Mouse (Mus musculus) left cerebral cortex, postnatal 4 days (tissue): ENCODE data around the gene Gimap5. TPM values are rescaled to one million over a fixed set of nuclear protein-coding genes. Genes with fewer than 3 reads are reported as not detected.

Source experiments
- DNase-seq: peaks from one replicate; pipeline ENCODE4 v3.0.0-alpha.2; 2022
- intact Hi-C: fragments of 180-260 bp; cut with DNase I; formaldehyde crosslinking; loops from one replicate; pipeline ENCODE4 v1.15.1; 2025
- total RNA-seq, 2 experiments: library from RNA; stranded (reverse); gene quantifications; 2 replicates each; pipeline ENCODE4 v1.2.3; 2021

Gimap5 gene
- total RNA-seq, 2 experiments from 2014 or later: 1.4 to 1.5 TPM

DNA sequence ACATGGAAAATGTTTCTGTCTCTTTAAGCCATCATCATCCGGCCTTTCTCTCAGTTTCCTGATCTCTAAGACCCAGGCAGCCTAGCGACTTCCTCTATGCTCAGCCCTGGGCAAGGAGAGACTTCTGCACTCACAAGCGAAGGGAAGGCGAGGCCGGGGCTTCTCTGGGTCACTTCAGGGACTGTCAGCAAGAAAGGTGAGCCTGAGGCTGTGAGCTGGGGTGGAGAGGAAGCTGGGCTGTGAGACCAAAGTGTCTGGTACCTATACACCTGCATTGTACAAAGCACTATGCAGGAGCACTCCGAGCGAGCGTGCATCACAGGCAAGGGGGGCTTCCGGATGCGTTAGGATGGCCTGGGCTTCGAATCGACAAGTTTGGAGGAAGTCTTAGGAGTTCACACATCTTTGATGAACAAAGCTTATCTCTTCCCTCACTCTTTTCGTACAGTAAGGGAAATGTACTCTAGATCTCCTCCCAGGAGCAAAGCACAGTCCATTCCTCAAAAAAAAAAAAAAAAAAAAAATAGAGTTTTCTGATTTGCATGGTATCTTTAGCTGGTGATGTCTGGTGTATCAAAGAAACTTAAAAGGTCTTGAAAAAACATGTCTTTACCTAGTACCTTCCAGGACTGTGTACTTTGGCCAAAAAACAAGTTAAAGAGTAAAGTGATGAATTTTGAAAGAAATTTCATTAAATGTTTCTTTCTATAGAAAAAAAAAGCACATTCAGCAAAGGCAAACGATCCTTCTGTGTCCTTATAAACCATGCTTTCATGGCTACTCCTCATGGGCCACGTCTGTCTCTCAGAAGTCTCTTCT, 6.8 kb upstream of the Gimap5 start, which contains the start of gene Gimap1:
Gene Gimap1, plus strand, starts transcription at position 94 of the 819 bp plus-strand sequence.
- intact Hi-C loops: no loop called here
- DNase-seq: no peak

DNA sequence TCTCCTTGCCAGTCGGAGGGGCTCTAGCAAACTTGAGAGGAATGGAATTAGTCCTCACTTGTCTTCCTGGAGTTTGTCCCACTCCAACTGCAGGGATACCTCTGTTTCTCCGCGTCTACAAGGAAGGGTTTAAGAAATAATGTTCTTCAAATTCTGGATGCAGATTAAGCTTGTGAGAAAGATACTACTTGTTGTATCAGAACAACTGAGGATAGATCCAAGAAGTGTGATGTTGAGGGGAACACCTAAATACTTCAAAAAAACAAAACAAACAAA, 6.3 kb upstream of the Gimap5 start:
- no peak for DNase-seq
- intact Hi-C loops: no loop called here

DNA sequence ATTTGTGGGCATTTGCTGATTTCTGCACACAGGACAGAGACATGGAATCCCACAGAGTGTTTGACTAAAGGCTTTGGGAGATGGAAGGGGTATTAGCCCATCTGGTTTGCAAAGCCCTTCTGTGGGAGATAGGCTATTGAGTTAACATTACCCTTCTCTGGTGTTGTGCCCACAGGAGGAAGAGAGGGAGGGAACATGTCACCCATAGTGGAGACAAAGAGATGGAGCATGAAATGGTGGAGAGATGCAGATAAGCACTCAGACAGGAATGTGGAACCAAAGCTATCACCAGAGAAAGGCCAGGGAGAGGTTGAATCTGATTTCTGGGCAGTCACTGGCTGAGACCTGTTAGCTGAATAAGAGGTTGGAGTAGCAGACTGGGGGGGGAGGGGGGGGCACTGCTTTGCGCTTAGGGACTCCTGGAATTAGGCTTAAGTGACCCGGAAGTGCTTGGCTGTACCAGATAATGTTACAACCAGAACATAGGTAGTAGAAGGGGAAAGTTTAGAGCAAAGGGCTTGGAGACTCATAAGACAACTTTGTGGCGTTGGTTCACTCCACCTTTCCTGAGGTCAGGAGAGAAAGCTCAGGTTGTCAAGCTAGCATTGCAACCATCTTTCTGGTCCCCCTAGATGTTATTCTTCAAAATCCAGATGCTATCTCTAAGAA, 5.4 kb upstream of the Gimap5 start:
- DNase-seq: no peak
- intact Hi-C loops: no loop called here

DNA sequence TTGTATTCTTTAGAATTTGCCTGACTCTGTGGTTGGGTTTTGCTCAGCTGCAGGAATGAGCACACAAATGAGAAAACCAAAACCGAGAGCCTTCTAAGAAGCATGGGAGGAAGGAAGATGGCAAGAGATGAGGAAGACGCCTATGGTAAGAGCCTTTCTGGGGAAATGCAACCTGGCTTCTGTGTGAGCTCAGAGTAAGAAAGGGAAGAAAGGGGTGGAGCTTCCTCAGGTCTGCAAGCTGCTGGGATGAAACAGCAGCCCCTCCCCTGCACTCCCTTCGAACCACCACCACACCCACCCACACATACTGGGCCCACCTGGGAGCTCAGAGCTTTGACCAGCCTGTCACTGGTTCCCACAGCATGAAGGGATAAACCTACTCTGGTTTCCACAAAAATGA, 4.7 kb upstream of the Gimap5 start:
- DNase-seq: no peak
- intact Hi-C loops: no loop called here

DNA sequence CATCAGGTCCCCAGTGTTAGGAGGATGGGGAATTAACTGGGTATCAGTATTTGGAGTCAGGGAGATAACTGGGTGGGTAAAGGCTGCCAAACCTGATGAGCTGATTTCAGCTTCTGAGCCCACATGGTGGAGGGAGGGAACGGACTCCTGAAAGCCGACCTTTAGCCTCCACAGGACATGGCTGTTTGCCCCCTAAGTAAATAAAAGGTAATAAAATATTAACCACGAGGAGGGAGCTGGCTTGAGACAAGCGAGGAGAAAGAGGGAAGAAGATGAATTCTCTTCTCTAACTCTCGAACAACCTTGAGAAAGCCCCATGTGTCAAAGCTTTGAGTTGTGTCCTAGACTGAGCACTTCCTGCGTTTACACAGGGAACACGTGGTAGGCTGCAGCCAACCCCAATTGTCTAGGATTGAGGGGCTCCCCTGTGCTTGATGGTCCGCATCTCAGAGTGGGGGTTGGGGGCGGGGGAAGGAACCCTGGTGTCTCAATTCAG, 4.2 kb upstream of the Gimap5 start:
- DNase-seq: no peak
- intact Hi-C loops: no loop called here

DNA sequence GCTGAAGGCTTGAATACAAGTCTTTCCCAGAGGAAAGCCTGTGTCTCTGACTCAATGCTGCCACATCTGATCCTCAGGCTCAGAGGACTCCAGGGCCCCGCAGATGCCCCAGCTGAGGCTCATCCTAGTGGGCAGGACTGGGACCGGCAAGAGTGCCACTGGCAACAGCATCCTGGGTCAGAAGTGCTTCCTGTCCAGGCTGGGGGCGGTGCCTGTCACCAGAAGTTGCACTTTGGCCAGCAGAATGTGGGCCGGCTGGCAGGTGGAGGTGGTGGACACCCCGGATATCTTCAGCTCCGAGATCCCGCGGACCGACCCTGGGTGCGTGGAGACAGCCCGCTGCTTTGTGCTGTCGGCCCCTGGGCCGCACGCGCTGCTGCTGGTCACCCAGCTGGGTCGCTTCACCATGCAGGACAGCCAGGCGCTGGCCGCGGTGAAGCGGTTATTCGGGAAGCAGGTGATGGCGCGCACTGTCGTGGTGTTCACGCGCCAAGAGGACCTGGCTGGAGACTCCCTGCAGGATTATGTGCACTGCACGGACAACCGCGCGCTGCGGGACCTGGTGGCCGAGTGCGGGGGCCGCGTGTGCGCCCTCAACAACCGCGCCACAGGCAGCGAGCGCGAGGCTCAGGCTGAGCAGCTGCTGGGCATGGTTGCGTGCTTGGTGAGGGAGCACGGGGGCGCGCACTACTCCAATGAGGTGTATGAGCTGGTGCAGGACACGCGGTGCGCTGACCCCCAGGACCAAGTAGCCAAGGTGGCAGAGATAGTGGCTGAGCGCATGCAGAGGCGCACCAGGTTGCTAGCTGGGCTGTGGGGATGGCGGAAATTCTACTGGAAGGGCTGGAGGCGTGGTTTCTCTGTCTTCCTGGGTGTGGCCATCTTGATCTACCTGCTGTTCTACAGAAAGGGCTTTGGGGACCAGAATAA, 3.3 kb upstream of the Gimap5 start:
- no peak for DNase-seq
- intact Hi-C loops: no loop called here

DNA sequence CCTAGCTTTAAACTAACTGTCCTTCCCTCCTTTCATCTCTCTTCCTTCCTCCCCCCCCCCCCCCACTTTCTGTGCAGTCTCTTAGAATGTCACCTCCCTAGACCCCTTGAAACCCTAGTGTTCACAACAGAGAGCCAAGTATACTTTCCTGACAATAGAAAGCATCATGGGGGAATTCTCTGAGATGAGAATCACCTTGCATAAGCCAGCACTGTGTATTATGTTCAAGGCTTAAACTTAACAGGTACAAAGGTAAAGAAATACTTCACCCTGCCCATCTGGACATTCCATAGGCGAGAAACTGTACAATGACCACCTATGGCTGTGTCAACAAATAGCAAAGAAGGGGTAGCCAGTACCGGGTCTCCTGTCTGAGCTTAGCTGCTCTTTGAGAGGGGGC, 507 bp upstream of the Gimap5 start:
- intact Hi-C loops: no loop called here

DNA sequence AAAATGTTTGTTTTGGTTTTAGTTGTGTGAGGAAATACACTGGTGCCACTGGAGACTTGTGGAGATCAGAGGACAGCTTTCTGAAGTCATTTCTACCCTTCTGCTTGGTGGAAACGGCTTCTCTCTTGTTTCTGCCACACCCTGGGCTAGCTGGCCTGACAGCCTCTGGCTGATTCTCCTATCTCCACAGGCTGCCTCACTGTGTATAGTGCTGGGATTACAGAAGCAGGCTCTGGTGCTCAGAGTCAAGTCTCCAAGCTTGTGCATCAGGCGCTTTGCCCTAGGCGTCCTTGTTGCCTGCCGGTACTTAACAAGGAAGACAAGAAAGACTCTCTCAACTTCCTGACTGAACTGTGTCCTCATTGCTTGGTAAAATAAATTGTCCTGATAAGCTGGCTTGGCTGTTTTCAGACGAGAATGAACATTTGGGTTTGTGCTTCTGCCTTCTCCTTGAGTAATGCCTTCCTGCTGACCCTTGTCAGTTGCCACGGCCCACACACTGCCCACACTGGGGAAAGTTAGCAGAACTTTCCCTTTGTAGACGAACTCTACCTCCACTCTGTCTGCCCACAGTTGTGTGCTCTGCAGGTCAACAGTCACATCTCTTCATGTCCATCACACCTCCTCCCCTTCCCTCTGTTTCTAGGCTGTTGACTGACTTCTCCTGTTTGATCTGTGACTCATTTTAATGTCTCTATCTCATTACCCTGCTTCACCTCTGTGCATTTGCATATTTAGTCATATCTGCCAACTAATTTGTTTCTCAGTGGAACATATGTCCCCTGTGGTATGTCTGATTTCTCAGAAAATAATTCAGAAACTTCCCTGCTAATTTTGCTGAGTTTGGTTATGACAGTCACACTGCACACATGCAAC, 1.3 kb downstream of the Gimap5 start:
- DNase-seq: no peak
- intact Hi-C loops: no loop called here

More for the DNA sequence above, 507 bp upstream of the Gimap5 start:
- DNase-seq: no peak

DNA sequence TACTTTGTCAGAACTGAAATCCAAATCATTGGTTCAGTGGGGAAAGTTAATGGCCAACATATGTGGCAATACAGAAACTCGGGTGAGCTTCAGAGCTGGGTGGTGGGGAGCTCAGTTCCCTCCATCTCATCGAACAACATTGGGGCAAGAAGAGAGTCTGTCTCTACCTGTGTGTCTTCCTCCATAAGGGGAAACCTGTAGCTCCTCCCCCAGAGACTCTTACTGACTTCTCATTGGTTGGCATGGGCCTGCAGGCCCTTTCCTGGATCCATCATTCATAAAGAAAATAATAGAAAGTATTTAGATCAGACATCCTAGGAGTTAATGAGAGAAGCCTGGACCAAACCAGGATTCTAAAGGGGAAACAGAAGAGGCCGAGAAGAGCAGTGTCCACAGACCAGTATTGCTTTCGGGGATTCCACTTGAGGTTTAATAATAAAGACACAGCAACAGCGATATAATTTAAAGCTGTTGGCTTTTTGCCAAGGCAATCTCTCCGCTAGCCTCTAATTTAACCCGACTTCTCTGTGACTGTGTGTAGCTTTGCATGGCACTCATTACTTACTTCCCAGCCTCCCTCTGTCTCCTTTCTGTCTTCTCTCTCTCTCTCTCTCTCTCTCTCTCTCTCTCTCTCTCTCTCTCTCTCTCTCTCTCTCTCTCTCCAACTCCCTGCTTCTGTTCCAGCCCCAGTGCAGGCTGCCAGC, 17.7 kb downstream of the Gimap5 start:
- DNase-seq: no peak
- intact Hi-C loops: no loop called here

DNA sequence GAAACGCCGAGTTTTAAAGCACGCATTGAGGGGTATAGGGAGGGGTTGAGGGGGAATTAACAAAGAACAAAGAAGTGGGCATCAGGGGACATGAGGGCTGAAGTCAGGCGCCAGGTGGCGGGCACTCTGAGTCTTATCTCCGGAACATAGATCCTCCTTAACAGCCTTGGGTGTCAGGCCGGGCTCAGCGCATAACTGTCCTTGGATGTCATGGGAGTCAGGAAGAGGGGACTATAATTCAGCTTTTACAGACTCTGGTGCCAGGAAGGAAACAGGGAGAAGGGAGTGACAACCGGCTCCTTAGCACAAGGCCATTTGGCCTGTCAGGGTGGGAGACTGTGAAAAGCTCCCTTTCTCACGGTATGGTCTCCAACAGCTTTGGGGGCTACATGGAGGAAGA, 18.5 kb downstream of the Gimap5 start:
- intact Hi-C loops: no loop called here
- DNase-seq: no peak

DNA sequence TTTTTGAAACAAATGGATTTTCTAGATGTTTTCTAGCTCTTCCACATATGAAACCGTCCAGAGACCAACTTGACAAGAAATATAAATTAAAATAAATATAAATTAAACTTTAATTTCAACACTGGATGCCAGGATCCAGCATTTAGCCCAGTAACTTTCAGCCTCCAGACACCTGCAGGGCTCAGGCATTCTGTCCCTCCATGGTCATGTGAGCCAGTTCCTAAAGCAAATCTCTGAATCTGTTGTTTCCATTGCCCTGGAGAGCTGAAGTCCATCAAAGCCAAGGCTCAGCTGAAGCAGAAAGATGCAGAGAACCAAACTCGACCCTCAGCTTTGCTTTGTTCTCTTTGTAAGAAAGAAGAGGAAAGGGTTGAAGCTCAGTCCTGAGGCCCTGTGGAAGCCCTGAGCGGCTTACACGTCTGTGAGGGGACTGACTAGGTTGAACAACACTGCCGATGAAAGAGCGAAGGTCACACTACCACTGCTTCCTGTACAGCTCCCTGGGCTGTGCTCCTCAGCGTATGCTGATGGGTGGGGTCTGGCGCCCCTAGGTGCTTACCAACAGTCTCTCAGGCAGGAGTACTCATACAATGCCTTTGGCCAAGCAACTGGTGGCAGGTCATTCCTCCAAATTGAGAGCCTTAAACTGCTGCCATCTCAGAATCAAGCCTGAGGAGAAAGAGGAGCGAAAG, 22.3 kb downstream of the Gimap5 start:
- intact Hi-C loops: no loop called here
- DNase-seq: no peak

DNA sequence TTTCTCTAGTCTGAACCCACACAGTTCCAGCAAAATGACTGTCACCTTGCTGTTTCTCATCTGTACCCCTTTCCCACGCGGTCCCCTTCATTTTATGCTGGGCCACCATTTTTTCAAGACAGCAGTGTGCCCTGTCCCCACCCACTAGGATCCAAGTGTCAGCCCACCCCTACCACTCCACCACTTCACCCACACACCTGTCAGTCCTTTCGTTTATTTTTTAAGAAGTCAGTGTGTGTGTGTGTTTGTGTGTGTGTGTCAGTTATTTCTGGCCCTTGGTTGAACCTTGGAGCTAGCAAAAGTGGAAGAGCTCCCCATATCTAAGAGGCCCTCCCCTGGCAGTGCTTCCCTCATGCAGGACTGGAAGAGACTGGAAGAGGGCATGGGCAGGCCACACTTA, 22.9 kb downstream of the Gimap5 start:
- no peak for DNase-seq
- intact Hi-C loops: no loop called here

DNA sequence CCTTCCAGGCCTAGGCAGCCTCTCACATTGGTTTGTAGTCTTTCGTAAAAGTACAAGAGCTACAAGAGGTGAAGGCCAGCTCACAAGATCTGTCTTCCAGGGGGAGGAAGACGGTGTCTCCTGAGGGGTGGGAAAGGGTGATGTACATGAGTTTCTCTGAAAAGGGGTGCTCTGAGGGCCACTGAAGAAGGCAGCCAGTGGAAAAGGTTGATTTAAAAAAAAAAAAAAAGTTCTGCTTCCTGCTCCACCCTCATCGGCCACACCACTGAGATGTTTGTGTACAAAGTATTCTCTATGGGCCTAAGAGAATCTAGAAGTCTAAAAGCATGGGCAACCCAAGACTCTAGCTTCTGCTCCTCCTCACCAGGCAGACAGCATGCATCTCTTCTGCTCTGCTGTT, 24.7 kb downstream of the Gimap5 start, which contains the start of gene Gimap3:
Gene Gimap3, minus strand, starts transcription at position 156 of the 400 bp plus-strand sequence.
- intact Hi-C loops: loop anchor here (5.0 kb wide), 1 partner anchor 123 kb away; the partner anchor contains the start of gene Gimap8

DNA sequence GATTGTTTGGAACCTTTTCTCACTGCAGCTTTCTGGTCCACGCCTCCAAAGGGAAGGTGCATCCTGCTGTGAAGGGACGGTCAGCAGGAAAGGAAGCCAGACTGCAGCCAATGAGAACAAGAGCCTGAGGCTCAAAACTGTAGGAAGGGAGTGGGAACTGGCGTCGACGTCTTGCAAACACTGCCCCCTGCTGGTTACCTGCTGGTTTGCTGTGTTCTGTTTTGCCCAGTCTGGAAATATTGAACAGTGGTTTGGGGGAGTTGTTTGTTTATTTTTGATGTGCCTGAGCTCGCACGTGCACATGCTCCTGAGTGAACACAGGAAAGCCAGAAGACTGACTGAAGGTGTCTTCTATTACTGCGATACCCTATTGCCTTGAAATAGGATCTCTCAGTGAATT, 26.0 kb downstream of the Gimap5 start:
- peak; percentile 81 for DNase-seq
- intact Hi-C loops: loop anchor here (5.0 kb wide), 1 partner anchor 125 kb away; the partner anchor contains the start of gene Gimap8

More for the DNA sequence above, 24.7 kb downstream of the Gimap5 start, which contains the start of gene Gimap3:
- DNase-seq: no peak

DNA sequence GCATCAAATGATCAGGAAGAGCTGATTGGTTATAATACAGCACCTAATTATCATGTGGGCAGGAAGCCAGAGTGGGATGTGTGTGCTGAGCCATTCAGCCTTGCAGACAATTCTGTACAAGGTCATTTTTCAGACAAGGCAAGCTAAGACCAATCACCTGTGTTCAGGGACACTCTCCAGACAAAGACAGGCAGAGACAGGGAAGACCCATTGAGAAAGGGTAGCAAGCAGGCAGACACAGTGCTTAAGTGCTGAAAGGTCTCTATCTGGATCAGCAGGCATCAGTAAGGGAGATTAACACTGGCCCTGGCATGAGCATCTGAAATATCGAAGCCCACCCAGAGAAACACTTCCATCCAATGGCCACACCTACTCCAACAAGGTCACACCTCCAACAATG, 38.4 kb downstream of the Gimap5 start:
- intact Hi-C loops: no loop called here

DNA sequence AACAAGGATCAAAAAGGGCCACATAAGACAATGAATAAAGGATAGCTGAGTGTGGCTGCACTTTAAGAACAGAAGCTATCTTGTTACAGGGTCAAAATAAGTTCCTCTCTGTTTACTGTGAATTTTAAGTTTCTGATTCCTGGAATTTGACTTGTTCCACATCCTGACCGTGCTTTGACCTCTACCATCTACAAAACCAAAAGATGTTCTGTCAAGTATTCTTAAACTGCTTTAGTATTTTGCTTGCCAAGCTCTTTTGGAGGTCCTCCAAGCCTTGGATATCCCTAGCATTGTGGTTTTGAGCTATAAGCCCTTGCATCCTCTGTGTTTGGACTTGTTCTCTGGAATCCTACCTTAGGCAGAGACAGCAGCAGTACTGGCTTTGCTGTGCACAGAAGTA, 39.2 kb downstream of the Gimap5 start:
- intact Hi-C loops: no loop called here

More for the DNA sequence above, 38.4 kb downstream of the Gimap5 start:
- no peak for DNase-seq

DNA sequence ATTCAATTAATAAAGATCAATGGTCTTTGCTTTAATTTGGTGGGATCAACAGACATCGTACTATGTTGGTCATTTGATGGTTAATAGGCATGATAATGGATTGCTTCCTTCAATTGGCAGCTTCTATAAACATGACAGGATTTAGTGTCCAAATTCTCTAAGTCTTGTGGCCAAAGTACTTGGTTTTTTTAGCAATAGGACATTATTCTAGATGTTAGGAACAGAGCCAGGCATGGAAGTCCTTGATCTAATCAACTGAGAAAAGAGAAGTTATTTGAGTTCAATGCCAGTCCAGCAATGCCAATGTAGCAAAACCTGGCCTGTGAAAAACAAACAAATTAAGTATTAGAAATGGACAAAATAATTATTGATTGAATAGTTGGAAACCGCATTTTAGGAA, 39.6 kb downstream of the Gimap5 start:
- DNase-seq: no peak
- intact Hi-C loops: no loop called here

More for the DNA sequence above, 39.2 kb downstream of the Gimap5 start:
- DNase-seq: no peak

DNA sequence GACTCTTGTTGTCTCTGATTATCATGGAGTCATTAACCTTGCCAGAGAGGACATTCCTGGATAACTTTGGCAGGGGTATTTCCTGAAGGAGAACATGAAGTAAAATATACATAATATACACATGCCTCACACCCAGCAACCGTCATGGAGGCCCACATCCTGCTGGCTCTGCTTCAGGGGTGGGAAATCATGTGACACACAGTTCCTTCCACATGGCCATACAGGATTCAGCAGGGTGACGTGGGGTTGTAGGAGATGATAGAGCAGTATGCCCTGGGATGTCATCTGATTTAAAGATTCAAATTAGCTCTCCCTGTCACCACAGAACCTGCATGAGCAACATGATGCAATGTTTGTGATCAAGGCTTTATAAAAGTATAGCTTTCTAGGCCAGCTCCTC, 41.9 kb downstream of the Gimap5 start:
- intact Hi-C loops: no loop called here
- DNase-seq: no peak

DNA sequence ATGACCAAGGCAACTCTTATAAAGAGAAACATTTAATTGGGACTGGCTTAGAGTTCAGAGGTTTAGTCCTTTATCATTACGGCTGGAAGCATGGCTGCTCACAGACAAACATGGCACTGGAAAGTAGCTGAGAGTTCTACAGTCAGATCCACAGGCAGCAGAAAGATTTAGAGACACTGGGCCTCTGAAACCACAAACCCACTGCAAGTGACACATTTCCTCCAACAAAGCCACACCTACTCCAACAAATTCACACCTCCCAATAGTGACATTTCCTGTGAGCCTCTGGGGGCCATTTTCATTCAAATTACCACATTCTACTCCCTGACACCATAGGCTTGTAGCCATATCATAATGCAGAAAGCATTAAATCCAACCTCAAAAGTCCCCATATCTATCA, 55.9 kb downstream of the Gimap5 start:
- no peak for DNase-seq
- intact Hi-C loops: no loop called here
